Mouse (Mus musculus) neural tube, embryonic 14.5 days (tissue): ENCODE data around the gene Stxbp2. TPM values are rescaled to one million over a fixed set of nuclear protein-coding genes. Genes with fewer than 3 reads are reported as not detected.
A peak's percentile ranks its signal among the peaks of the same experiment; 100 is the strongest.
"Not testable (repeated sequence)": the region's sequence is repeated elsewhere in the genome, so short reads cannot be mapped to it uniquely, and the experiment has no call there.

Source experiments
- ATAC-seq: fragments of 200-750 bp; cut with Nextera tagmentation; 2 replicates; pipeline ENCODE4 v1.8.0; 2017; ENCODE audit warnings: low read depth, mild to moderate bottlenecking, moderate TSS enrichment, moderate library complexity
- H3K27ac ChIP-seq: fragments of 300-500 bp; sonication (generic); 2 replicates; pipeline ENCODE4 v1.5.1; 2014; ENCODE audit warnings: low read depth, mild to moderate bottlenecking, control low read depth, low read length, moderate library complexity, mixed read lengths
- H3K27me3 ChIP-seq: fragments of 300-500 bp; sonication (generic); 2 replicates; pipeline ENCODE4 v1.6.1; 2014; ENCODE audit warnings: low read length; ENCODE audit not compliant: control insufficient read depth, insufficient read depth
- H3K36me3 ChIP-seq: fragments of 300-500 bp; sonication (generic); 2 replicates; pipeline ENCODE4 v1.6.1; 2014; ENCODE audit warnings: low read length, mixed read lengths; ENCODE audit not compliant: control insufficient read depth, insufficient read depth
- H3K4me1 ChIP-seq: fragments of 300-500 bp; sonication (generic); 2 replicates; pipeline ENCODE4 v1.6.1; 2014; ENCODE audit warnings: low read length; ENCODE audit not compliant: control insufficient read depth, insufficient read depth
- H3K4me2 ChIP-seq: fragments of 300-500 bp; sonication (generic); 2 replicates; pipeline ENCODE4 v1.6.1; 2014; ENCODE audit warnings: mild to moderate bottlenecking, low read depth, low read length, control low read depth
- H3K4me3 ChIP-seq: fragments of 300-500 bp; sonication (generic); 2 replicates; pipeline ENCODE4 v1.5.1; 2014; ENCODE audit warnings: low read depth, low read length, control low read depth, mixed read lengths
- H3K9ac ChIP-seq: fragments of 300-500 bp; sonication (generic); replicated peaks from 2 replicates; pipeline ENCODE4 v1.6.1; 2014; ENCODE audit warnings: low read depth, mild to moderate bottlenecking, control low read depth, low read length, mixed read lengths
- H3K9me3 ChIP-seq: fragments of 300-500 bp; sonication (generic); 2 replicates; pipeline ENCODE4 v1.6.1; 2016; ENCODE audit warnings: low read length; ENCODE audit not compliant: control insufficient read depth
- whole genome bisulfite sequencing: fragments of 180-500 bp; shearing (Covaris S2); extraction: QIAGEN DNeasy Blood & Tissue Kit; methylation state at CpG from one replicate; pipeline ENCODE4 v1.1.7; 2014; 5-methylcytosine and 5-hydroxymethylcytosine counted together
- polyA plus RNA-seq: library from polyadenylated mRNA; unstranded; fragments of >200 nt; fragmentation: Nextera tagmentation; extraction: Ambion mirVana; gene quantifications from 2 replicates; pipeline ENCODE4 v1.2.1, GENCODE M21; 2014

Stxbp2 gene
- polyA plus RNA-seq: 33.7 and 40.4 TPM in 2 replicates

GRCm38 (mm10) chr8:3630647-3631477 is at the start of gene Stxbp2:
TSS of gene Stxbp2 (plus strand) at chr8:3630955.
- Histone ChIP-seq H3K9me3 (no peaks in the 10 kb centered on the region), H3K27ac (no peak within 1 kb of the TSS), H3K9ac (peak within 1 kb of the TSS; percentile 5), H3K36me3 (no peaks in the 10 kb centered on the region), H3K4me2 (peak within 1 kb of the TSS; percentile 66), H3K27me3 (no peaks in the 10 kb centered on the region), H3K4me3 (peak within 1 kb of the TSS; percentile 35), H3K4me1 (no peaks in the 10 kb centered on the region)
- ATAC-seq: peak; percentile 74
- WGBS: 5% methylated on average over 47 of the region's 47 CpGs

GRCm38 (mm10) chr8:3581961-3582360 is 48.8 kb upstream of the Stxbp2 start:
- not testable (repeated sequence) for H3K36me3 ChIP-seq, ATAC-seq, H3K4me1 ChIP-seq, H3K4me3 ChIP-seq, H3K4me2 ChIP-seq, H3K27me3 ChIP-seq, H3K9me3 ChIP-seq, H3K27ac ChIP-seq, H3K9ac ChIP-seq
- WGBS: 93% methylated on average over 1 of the region's 3 CpGs

- Histone ChIP-seq H3K4me1 (no peaks in the 10 kb centered on the region), H3K27ac (no peak overlapping the region), H3K9me3 (no peaks in the 10 kb centered on the region), H3K27me3 (no peaks in the 10 kb centered on the region), H3K9ac (no peak overlapping the region), H3K36me3 (no peaks in the 10 kb centered on the region), H3K4me2 (no peak overlapping the region), H3K4me3 (no peak overlapping the region)
- ATAC-seq: no peak
- 96% methylated on average over 2 of the region's 2 CpGs for WGBS
Measured at GRCm38 (mm10) chr8:3586452-3586851, 44.3 kb upstream of the Stxbp2 start.

- H3K36me3 ChIP-seq: no peaks in the 10 kb centered on the region
- ATAC-seq: no peak; the same call in 1 of the 2 replicates
- no peaks in the 10 kb centered on the region for H3K27me3 ChIP-seq
- no peaks in the 10 kb centered on the region for H3K4me1 ChIP-seq
- H3K4me3 ChIP-seq: peak within 1 kb of the TSS; percentile 87
- peak within 1 kb of the TSS; percentile 82 for H3K27ac ChIP-seq
- peak within 1 kb of the TSS; percentile 73 for H3K4me2 ChIP-seq
- peak within 1 kb of the TSS; percentile 88 for H3K9ac ChIP-seq
- 0% methylated on average over 7 of the region's 7 CpGs for WGBS
- no peaks in the 10 kb centered on the region for H3K9me3 ChIP-seq
Measured at GRCm38 (mm10) chr8:3586993-3587390, 43.8 kb upstream of the Stxbp2 start, which contains the start of gene Camsap3. TSS of gene Camsap3 (plus strand) at chr8:3587293.

- WGBS: 1% methylated on average over 74 of the region's 77 CpGs
- peak overlapping the region; percentile 87 for H3K4me3 ChIP-seq
- H3K9me3 ChIP-seq: no peaks in the 10 kb centered on the region
- peak overlapping the region; percentile 82 for H3K27ac ChIP-seq
- no peaks in the 10 kb centered on the region for H3K27me3 ChIP-seq
- ATAC-seq: peak; percentile 85
- H3K4me2 ChIP-seq: peak overlapping the region; percentile 73
- H3K4me1 ChIP-seq: no peaks in the 10 kb centered on the region
- H3K9ac ChIP-seq: peak overlapping the region; percentile 88
- H3K36me3 ChIP-seq: no peaks in the 10 kb centered on the region
Measured at GRCm38 (mm10) chr8:3587391-3588257, 43.1 kb upstream of the Stxbp2 start.

GRCm38 (mm10) chr8:3588258-3588633 is 42.5 kb upstream of the Stxbp2 start:
- peak overlapping the region; percentile 73 for H3K4me2 ChIP-seq
- no peaks in the 10 kb centered on the region for H3K4me1 ChIP-seq
- H3K27me3 ChIP-seq: no peaks in the 10 kb centered on the region
- peak overlapping the region; percentile 82 for H3K27ac ChIP-seq
- peak overlapping the region; percentile 88 for H3K9ac ChIP-seq
- no peaks in the 10 kb centered on the region for H3K36me3 ChIP-seq
- no peaks in the 10 kb centered on the region for H3K9me3 ChIP-seq
- WGBS: 2% methylated on average over 11 of the region's 11 CpGs
- H3K4me3 ChIP-seq: peak overlapping the region; percentile 87
- peak; percentile 70 for ATAC-seq

GRCm38 (mm10) chr8:3593470-3593869 is 37.3 kb upstream of the Stxbp2 start:
- 0 out of 2 replicates have a peak, but pooled peaks cover 10% of the 10 kb centered on the region for H3K36me3 ChIP-seq
- no peaks in the 10 kb centered on the region for H3K9me3 ChIP-seq
- H3K4me1 ChIP-seq: no peaks in the 10 kb centered on the region
- H3K4me2 ChIP-seq: no peak overlapping the region
- no peak overlapping the region for H3K9ac ChIP-seq
- no peak overlapping the region for H3K27ac ChIP-seq
- ATAC-seq: no peak
- H3K27me3 ChIP-seq: no peaks in the 10 kb centered on the region
- WGBS: 74% methylated on average over 3 of the region's 3 CpGs
- no peak overlapping the region for H3K4me3 ChIP-seq

GRCm38 (mm10) chr8:3594466-3594865 is 36.3 kb upstream of the Stxbp2 start:
- no peaks in the 10 kb centered on the region for H3K27me3 ChIP-seq
- no peaks in the 10 kb centered on the region for H3K4me1 ChIP-seq
- no peak overlapping the region for H3K4me2 ChIP-seq
- no peak overlapping the region for H3K9ac ChIP-seq
- 95% methylated on average over 2 of the region's 2 CpGs for WGBS
- H3K4me3 ChIP-seq: no peak overlapping the region
- 0 out of 2 replicates have a peak, but pooled peaks cover 13% of the 10 kb centered on the region for H3K36me3 ChIP-seq
- no peak overlapping the region for H3K27ac ChIP-seq
- no peak for ATAC-seq
- H3K9me3 ChIP-seq: no peaks in the 10 kb centered on the region
